Mouse (Mus musculus): ENCODE results near the gene Catip. TPM values are rescaled to one million over a fixed set of nuclear protein-coding genes. Genes with fewer than 3 reads are reported as not detected.

Gene Catip
- polyA plus RNA-seq, 1 experiment from 2014 or later: 0.57 TPM

DNA sequence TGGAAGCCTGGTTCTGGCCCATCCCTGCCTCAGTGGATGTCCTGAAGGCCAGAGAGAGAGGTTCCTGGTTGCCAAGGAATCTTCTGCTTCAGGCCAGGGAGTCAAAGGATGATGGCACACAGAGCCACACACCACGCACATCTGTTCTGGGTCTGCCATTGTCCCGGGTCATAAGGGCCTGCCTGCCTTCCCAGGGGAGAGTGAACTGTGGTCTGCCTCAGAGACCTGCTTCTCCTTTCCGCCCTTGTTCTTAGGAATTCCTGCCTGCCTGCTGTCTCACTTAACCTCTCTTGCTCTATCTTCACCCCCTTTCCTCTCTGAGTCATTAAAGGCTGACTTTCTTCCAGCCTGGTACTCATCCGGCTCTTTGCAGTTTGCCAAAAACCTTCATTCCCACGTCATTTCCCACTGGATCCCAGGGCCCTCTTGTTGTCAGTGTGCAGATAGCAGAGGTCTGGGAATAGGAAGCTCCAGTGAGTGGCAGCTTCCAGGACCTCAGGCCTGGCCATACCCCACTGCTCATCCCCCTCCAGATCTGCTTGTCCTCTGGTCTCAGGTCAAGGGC lies 9.3 kb upstream of the Catip start:
- DNase-seq: no peak
- Histone ChIP-seq H3K9ac (replicated peaks; ENCODE audit: low read length) (no peak overlapping the region), H3K27ac (replicated peaks; ENCODE audit: low read depth, low read length) (no peak overlapping the region), H3K9me3 (ENCODE audit: control insufficient read depth, low read length) (no peaks in the 10 kb centered on the region), H3K27me3 (ENCODE audit: control insufficient read depth, insufficient read depth, low read length) (no peaks in the 10 kb centered on the region), H3K4me1 (ENCODE audit: control insufficient read depth, insufficient read depth, low read length) (no peaks in the 10 kb centered on the region), H3K4me2 (ENCODE audit: low read length) (no peak overlapping the region), H3K36me3 (ENCODE audit: control insufficient read depth, insufficient read depth, low read length) (peaks cover 27% of the 10 kb centered on the region), H3K4me3 (replicated peaks; ENCODE audit: low read depth, low read length) (no peak overlapping the region)
- ATAC-seq (ENCODE audit: low FRiP score, low TSS enrichment): no peak
- 80% methylated on average over 5 of the region's 5 CpGs for WGBS

DNA sequence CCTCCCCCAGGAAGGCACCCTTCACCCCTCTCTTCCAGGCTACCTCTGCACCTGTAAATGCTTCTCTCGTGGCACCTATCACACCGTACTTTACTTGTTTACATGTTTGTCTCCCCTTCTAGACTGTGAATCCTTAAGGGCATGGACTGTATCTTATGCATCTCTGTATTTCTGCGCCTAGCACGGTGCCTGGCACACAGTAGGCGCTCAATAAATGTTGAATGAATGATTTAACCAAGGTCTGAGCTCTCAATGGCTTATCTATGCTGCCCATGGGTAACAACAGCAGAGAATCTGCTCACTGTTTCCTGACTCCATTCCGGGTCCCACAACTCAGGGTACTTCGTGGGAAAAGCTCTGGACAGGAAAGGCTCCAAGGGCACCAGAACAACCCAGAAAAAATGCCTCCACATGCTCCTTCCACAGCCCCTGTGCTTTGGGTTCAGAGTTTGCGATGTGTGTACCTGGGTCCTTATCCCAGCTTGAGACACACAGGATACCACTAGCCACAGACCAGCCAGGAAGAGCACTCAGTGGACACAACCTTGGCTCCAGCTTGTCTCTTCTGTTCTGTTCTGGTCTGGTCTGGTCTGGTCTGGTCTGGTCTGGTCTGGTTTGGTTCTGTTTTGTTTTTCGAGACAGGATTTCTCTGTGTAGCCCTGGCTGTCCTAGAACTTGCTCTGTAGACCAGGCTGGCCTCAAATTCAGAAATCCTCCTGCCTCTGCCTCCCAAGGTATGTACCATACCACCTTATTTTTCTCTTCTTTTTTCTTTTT lies 8.3 kb upstream of the Catip start:
- WGBS: 91% methylated on average over 9 of the region's 9 CpGs
- H3K36me3 ChIP-seq (ENCODE audit: control insufficient read depth, insufficient read depth, low read length): peaks cover 27% of the 10 kb centered on the region
- no peak overlapping the region for H3K4me2 ChIP-seq (ENCODE audit: low read length)
- no peak overlapping the region for H3K27ac ChIP-seq (replicated peaks; ENCODE audit: low read depth, low read length)
- DNase-seq (no peak), ATAC-seq (ENCODE audit: low FRiP score, low TSS enrichment) (no peak)
- no peaks in the 10 kb centered on the region for H3K27me3 ChIP-seq (ENCODE audit: control insufficient read depth, insufficient read depth, low read length)
- no peak overlapping the region for H3K9ac ChIP-seq (replicated peaks; ENCODE audit: low read length)
- H3K4me1 ChIP-seq (ENCODE audit: control insufficient read depth, insufficient read depth, low read length): no peaks in the 10 kb centered on the region
- no peaks in the 10 kb centered on the region for H3K9me3 ChIP-seq (ENCODE audit: control insufficient read depth, low read length)
- no peak overlapping the region for H3K4me3 ChIP-seq (replicated peaks; ENCODE audit: low read depth, low read length)

DNA sequence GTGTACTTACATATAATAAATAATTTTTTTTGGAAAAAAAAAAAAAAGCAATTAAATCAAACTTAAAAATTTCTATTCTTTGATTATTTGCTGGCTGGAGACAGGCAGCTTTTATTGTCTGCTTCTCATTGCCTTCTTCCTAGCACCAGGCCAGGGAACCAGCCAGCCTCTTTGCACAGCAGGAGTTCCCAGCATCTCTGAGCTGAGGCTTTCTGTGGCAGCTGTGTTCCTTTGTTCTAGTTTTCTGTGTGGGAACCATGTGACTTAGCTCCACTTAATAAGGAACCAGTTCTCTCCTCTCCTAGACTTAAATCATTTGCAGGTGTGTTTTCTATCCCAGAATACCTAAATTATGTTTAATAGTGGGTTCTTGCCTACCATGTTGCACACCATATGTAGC lies 4.4 kb upstream of the Catip start:
- no peaks in the 10 kb centered on the region for H3K4me1 ChIP-seq (ENCODE audit: control insufficient read depth, insufficient read depth, low read length)
- DNase-seq: no peak
- H3K9ac ChIP-seq (replicated peaks; ENCODE audit: low read length): no peak overlapping the region
- no peak overlapping the region for H3K4me2 ChIP-seq (ENCODE audit: low read length)
- H3K36me3 ChIP-seq (ENCODE audit: control insufficient read depth, insufficient read depth, low read length): peaks cover 10% of the 10 kb centered on the region; the same call in 1 of the 2 replicates
- no peaks in the 10 kb centered on the region for H3K9me3 ChIP-seq (ENCODE audit: control insufficient read depth, low read length)
- ATAC-seq (ENCODE audit: low FRiP score, low TSS enrichment): no peak
- H3K4me3 ChIP-seq (replicated peaks; ENCODE audit: low read depth, low read length): no peak overlapping the region
- H3K27me3 ChIP-seq (ENCODE audit: control insufficient read depth, insufficient read depth, low read length): no peaks in the 10 kb centered on the region
- no peak overlapping the region for H3K27ac ChIP-seq (replicated peaks; ENCODE audit: low read depth, low read length)

DNA sequence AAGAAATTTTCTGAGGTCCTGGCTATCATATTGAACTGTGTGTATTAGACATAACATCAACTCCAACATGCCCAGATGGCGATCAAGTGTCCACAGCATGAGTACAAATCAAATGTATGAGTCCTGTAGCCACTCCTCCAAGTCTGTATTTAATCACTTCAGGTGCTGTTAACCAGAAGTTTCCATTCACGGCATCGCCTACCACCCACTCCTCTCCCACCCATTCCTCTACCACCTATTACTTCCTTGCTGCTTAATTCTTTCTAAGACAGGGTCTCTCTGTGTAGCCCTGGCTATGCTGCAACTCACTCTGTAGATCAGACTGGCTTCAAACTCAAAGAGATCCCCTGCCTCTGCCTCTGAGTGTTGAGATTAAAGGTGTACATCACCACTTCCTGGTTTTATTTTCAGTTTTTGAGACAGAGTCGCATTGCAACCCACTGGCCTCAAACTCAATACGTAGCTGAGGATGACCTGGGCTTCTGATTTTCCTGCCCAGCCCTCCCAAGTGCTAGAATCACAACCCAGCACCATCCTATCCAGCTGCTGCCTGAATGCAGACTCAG lies 1.9 kb upstream of the Catip start:
- ATAC-seq (ENCODE audit: low FRiP score, low TSS enrichment): no peak
- Histone ChIP-seq H3K4me3 (replicated peaks; ENCODE audit: low read depth, low read length) (no peak overlapping the region), H3K9me3 (ENCODE audit: control insufficient read depth, low read length) (no peaks in the 10 kb centered on the region), H3K36me3 (ENCODE audit: control insufficient read depth, insufficient read depth, low read length) (no peaks in the 10 kb centered on the region), H3K9ac (replicated peaks; ENCODE audit: low read length) (no peak overlapping the region), H3K27me3 (ENCODE audit: control insufficient read depth, insufficient read depth, low read length) (no peaks in the 10 kb centered on the region), H3K27ac (replicated peaks; ENCODE audit: low read depth, low read length) (no peak overlapping the region), H3K4me2 (ENCODE audit: low read length) (no peak overlapping the region), H3K4me1 (ENCODE audit: control insufficient read depth, insufficient read depth, low read length) (no peaks in the 10 kb centered on the region)
- WGBS: 91% methylated on average over 5 of the region's 5 CpGs
- DNase-seq: no peak

DNA sequence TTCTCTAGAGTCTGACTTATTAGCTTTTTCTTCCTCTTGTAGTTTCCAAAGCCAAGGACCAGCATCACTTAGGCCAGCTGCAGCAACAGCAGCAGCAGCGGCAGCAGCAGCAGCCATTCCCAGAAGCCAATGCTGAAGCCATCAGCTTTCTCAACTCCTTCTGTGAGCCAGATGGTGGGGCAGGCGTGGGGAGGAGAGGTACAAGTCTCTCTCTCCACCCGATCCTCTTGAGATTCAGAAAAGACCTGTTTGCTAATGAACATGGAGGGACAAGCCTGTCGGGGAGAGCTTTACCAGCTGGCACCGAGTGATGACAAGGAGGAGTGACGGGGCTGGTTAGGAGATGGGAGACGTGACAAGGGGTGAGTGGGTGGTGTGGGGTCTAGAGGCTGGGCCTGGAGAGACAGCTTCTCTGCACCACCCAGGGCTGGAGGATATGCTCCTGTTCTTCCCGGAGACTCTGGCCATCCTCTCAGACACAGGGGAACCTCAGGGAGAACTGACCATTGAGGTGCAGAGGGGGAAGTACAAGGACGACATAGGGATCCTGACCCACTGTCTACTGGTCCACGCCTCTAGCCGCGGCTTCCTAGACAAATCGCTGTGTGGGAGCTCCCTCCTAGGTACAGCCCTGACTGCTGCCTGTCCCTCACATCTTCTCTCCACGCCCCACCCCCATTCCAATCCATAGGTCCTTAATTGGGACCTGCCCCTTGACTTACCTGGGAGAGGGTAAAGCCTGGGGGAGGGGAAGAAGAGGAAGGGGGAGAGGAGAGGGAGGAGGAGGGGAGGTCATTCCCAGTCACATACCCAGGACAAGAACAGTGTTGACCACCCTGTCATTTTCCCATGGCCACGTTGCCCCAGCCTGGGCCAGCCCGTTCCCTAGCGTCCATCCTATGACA lies 669 bp downstream of the Catip start:
- Histone ChIP-seq H3K4me3 (replicated peaks; ENCODE audit: low read depth, low read length) (no peak overlapping the region), H3K9me3 (ENCODE audit: control insufficient read depth, low read length) (no peaks in the 10 kb centered on the region), H3K4me2 (ENCODE audit: low read length) (no peak overlapping the region), H3K36me3 (ENCODE audit: control insufficient read depth, insufficient read depth, low read length) (no peaks in the 10 kb centered on the region), H3K27me3 (ENCODE audit: control insufficient read depth, insufficient read depth, low read length) (no peaks in the 10 kb centered on the region), H3K9ac (replicated peaks; ENCODE audit: low read length) (no peak overlapping the region), H3K4me1 (ENCODE audit: control insufficient read depth, insufficient read depth, low read length) (no peaks in the 10 kb centered on the region), H3K27ac (replicated peaks; ENCODE audit: low read depth, low read length) (no peak overlapping the region)
- peak; percentile 34; the same call in 1 of the 2 replicates for ATAC-seq (ENCODE audit: low FRiP score, low TSS enrichment)
- WGBS: 70% methylated on average over 17 of the region's 17 CpGs
- no peak for DNase-seq

DNA sequence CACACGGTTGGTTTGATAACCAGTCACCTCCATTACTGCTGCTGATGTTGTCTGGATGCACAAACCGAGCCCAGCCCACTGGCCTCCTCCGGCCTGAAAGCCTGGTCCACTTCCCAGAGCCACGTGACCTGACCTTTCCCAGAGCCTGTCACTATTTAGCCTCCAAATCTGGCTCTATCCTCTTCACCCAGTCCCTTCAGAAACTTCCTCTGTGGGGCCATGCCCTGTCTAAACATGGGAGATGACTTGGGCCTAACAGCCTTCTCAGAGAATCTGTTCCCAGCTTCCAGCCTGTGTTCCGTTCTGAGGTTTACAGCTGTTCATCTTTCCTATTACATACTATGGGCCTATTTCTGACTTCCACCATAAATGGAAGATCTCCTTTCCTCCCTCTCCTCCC lies 1.5 kb downstream of the Catip start:
- no peaks in the 10 kb centered on the region for H3K36me3 ChIP-seq (ENCODE audit: control insufficient read depth, insufficient read depth, low read length)
- H3K9me3 ChIP-seq (ENCODE audit: control insufficient read depth, low read length): no peaks in the 10 kb centered on the region
- H3K27me3 ChIP-seq (ENCODE audit: control insufficient read depth, insufficient read depth, low read length): no peaks in the 10 kb centered on the region
- ATAC-seq (ENCODE audit: low FRiP score, low TSS enrichment) (no peak), DNase-seq (no peak)
- H3K4me3 ChIP-seq (replicated peaks; ENCODE audit: low read depth, low read length): no peak overlapping the region
- H3K4me2 ChIP-seq (ENCODE audit: low read length): no peak overlapping the region
- no peak overlapping the region for H3K27ac ChIP-seq (replicated peaks; ENCODE audit: low read depth, low read length)
- no peak overlapping the region for H3K9ac ChIP-seq (replicated peaks; ENCODE audit: low read length)
- H3K4me1 ChIP-seq (ENCODE audit: control insufficient read depth, insufficient read depth, low read length): 0 out of 2 replicates have a peak, but pooled peaks cover 3% of the 10 kb centered on the region
- WGBS: 69% methylated on average over 5 of the region's 5 CpGs

DNA sequence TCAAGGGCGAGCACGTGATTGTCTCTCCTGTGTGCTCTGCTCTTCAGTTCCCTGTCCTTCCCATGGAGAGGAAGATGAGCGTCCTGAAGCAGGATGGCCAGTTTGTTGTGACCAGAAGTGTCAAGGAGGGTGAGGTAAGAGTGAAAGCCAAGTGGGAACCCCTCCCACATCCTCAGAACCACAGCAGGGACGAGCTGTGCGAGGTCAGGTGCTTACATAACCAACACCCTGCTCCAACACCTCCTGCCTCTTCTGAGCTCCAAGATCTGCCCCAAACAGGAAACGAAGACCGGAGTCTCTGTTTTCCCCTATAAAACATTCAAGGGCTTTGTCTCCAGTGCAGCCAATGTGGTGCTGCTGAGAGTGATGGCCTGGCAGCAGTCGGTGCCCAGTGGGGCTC lies 2.4 kb downstream of the Catip start:
- no peak overlapping the region for H3K27ac ChIP-seq (replicated peaks; ENCODE audit: low read depth, low read length)

DNA sequence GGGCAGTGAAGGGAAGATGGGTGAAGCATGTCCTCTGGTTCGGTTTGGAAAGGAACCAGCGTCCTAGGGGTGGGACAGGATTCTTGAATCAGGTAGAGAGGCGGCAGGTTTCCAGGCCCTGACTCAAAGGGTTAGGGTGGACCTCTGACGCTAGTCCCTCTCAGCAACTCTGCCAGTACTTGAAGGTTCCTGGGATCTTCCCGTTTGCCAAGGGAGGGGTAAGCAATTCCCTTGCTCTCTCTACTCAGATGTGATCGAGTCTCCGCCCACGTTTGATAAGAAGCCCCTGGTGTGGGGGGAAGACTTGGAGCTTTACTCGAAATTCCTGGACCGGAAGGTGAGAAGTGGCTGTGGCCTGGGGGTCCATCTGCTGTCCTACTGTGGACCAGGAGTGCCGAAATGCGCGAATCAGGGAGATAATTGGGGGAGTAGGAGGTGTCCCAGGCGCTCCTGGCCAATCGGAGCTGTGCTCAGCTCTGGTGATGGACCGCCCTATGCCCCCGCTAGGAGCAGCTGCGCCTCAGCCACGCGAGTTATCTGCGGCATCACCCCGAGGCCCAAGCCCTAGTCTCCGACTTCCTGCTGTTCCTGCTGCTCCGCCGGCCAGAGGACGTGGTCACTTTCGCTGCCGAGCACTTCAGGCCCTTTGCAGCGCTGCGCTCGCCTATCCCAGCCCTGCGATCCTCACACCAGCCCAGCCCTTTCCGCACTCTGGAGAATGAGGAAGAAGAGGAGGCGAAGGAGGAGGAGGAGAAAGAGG lies 6.2 kb downstream of the Catip start:
- H3K9me3 ChIP-seq (ENCODE audit: control insufficient read depth, low read length): no peaks in the 10 kb centered on the region
- 0 out of 2 replicates have a peak, but pooled peaks cover 4% of the 10 kb centered on the region for H3K4me1 ChIP-seq (ENCODE audit: control insufficient read depth, insufficient read depth, low read length)
- H3K36me3 ChIP-seq (ENCODE audit: control insufficient read depth, insufficient read depth, low read length): no peaks in the 10 kb centered on the region
- H3K4me3 ChIP-seq (replicated peaks; ENCODE audit: low read depth, low read length): peak overlapping the region; percentile 24
- WGBS: 22% methylated on average over 34 of the region's 34 CpGs
- H3K9ac ChIP-seq (replicated peaks; ENCODE audit: low read length): no peak overlapping the region; the same call in 1 of the 2 replicates
- ATAC-seq (ENCODE audit: low FRiP score, low TSS enrichment) (no peak), DNase-seq (peak; percentile 52)
- no peak overlapping the region for H3K27ac ChIP-seq (replicated peaks; ENCODE audit: low read depth, low read length)
- H3K4me2 ChIP-seq (ENCODE audit: low read length): peak overlapping the region; percentile 51
- H3K27me3 ChIP-seq (ENCODE audit: control insufficient read depth, insufficient read depth, low read length): no peaks in the 10 kb centered on the region

More for the DNA sequence above, 2.4 kb downstream of the Catip start:
- Histone ChIP-seq H3K9me3 (ENCODE audit: control insufficient read depth, low read length) (no peaks in the 10 kb centered on the region), H3K4me3 (replicated peaks; ENCODE audit: low read depth, low read length) (no peak overlapping the region), H3K36me3 (ENCODE audit: control insufficient read depth, insufficient read depth, low read length) (no peaks in the 10 kb centered on the region), H3K27me3 (ENCODE audit: control insufficient read depth, insufficient read depth, low read length) (no peaks in the 10 kb centered on the region), H3K4me1 (ENCODE audit: control insufficient read depth, insufficient read depth, low read length) (0 out of 2 replicates have a peak, but pooled peaks cover 4% of the 10 kb centered on the region), H3K9ac (replicated peaks; ENCODE audit: low read length) (no peak overlapping the region), H3K4me2 (ENCODE audit: low read length) (no peak overlapping the region)
- ATAC-seq (ENCODE audit: low FRiP score, low TSS enrichment) (no peak), DNase-seq (no peak)
- 83% methylated on average over 8 of the region's 8 CpGs for WGBS

All from midbrain, embryonic 14.5 days (tissue).